Mouse (Mus musculus) CD4-positive, CD25-positive, alpha-beta regulatory T cell, adult 2 months (primary cell): ENCODE results near the gene 1600012H06Rik.
"Not testable (repeated sequence)": the region's sequence is repeated elsewhere in the genome, so short reads cannot be mapped to it uniquely, and the experiment has no call there.

Experiments used
- DNase-seq: peaks from one replicate; pipeline ENCODE4 v3.0.0-alpha.2; 2012; ENCODE audit warnings: low read depth, low spot score

1600012H06Rik gene

GRCm38 (mm10) chr17:14943729-14944059, 710 bp downstream of the 1600012H06Rik start:
- DNase-seq: peak; percentile 23

GRCm38 (mm10) chr17:14944551-14944950, 1.6 kb downstream of the 1600012H06Rik start:
- no peak for DNase-seq

DNA sequence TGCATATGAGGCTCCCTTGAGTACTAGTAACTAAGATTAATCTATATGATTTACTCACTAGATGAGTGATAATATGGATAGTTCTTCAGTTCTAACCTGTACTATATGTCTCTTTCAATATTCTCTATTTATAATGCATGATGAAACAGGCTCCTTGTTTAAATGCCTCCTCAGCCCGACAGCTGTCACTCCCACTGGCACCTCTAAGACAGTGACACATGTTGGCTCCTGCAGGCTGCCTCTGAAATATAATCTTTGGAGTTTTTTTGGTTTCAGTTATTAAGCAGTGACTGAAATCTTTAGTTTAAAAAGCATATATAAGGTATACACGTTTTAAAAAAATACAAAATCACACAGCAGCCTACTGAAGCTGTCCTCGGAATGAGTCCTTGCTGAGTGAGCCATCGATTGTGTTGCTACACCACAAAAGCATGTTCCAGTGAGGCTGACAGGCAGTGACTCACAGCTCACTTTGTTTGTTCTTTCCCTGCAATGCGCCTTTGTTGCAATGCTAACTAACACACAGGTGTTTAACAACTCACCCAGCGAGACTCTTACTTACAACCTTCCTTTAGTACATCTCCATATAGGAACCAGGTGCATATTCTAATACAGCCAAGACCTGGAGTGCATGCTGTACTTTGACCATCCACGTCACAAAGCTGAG, 6.3 kb downstream of the 1600012H06Rik start:
- DNase-seq: no peak

DNA sequence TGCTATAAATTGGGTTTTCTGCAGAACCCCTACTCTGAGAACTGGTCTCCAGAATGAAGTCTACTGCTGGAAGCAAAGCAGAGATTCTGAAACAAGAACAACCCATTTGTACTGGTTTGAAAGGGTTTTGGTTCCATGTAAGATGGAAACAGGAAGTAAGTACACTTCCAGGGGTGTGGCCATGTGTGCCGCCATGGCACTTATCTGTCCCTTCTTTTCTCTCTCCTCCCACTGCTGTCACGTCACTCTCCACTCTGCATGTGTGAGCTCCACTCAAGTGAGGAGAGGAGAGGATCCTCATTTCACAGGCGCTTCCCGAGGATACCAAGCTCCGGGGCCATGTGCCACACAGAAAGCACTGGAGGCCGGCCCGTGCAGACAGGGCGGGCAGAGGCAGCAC, 10.5 kb downstream of the 1600012H06Rik start:
- no peak for DNase-seq

DNA sequence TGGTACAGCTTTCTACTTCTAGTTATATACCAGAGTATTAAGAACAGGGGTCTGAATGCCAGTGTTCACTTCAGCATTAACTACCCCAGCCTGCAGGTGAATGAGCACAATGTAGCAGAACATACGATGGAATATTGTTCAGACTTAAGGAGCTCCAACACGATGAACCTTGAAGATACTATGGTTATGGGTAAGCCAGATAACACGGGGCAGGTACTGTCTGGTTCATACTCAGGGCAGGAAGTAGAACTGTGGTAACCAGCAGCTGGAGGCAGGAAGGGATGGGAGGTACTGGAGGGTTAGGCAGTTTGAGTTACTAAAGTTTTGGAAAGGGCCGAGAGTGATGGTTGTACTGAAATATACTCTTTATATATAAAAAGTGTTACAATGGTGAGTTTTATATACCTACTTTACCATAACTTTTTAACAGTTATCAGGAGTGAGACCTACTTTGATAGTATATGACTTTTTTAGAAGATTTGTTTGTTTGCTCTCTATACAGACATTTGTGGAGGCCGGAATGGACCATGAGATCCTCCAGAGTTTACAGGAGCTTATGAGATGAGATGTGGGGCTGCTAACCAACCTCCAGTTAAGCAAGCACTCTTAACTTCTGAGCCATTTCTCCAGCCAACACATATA, 15.8 kb downstream of the 1600012H06Rik start:
- peak; percentile 24 for DNase-seq

DNA sequence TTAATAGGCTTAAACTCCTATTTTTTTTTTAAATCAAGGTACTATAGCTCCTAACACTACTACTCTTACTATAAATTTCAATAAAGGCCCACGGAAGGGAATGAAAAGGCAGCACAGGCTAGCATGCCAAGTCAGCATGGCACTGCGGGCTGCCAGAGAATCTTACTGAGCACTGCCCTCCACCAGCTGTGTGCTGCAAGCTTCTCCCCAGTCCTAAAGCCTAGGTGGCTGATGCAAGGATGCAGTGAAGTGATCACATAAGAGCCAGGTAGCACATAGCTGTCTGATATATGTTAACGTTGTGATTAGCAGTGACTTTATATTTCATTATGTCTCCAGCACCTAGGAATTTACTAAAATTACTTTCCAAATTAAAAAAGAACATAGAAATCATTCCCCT, 17.0 kb downstream of the 1600012H06Rik start:
- no peak for DNase-seq

- peak; percentile 35 for DNase-seq
Measured at GRCm38 (mm10) chr17:14960520-14960919, 17.5 kb downstream of the 1600012H06Rik start.

DNA sequence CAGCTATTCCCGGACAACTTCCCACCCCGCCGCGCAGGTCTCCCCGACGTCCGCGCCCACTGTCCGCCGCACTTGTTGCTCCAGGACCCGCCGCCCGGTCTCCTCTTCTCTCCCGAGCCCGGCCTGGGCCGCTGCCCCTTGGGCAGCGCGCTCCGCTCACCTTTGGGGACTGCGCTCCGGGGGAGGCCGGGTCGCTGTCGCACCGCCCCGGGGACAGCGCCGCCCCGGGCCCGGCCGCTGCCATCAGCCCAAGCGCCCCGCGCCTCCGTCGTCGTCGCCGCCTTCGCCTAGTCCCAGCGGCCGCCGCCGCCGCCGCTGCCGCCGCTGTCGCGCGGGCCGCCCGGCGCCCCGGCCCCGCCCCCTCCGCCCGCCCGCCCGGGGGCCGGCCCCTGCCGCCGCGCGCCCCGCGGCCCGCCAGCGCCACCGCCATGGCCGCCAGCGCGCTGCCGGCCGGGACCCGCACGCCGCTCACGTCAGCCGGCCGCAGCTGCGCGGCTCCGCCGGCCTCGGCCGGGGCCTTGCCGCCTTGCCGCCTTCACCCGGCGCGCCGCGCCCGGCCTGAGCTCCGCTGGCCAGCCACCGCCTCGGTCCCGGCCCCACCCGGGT, 18.1 kb downstream of the 1600012H06Rik start, which contains the start of gene Phf10:
Gene Phf10 (minus strand): TSS at position 323 of the 606 bp plus-strand sequence.
- DNase-seq: peak; percentile 66

GRCm38 (mm10) chr17:14961557-14962154, 18.7 kb downstream of the 1600012H06Rik start:
- not testable (repeated sequence) for DNase-seq

DNA sequence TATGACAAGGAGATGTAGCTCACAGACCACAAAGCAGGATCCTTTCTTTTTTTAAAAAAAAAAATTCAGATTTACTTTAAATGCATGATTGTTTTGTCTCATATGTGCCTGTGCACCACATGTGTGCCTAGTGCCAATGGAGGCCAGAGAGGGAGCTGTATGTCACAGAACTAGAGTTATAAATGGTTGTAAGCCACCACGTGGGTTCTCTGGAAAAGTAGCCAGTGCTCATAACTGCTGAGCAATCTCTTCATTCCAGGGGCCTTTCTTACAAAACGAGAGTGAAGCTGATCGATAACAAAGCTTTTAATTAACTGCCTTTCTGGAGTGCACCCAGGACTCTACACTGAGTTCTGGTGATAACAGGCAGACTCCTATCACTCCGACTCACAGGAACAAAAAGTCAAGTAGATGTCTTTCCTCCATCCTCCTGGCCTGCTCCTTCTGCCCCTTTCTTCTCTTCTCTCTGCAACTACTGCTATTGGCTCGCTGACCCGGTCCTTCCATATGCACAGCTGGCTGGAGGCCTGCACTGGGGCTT, 25.5 kb downstream of the 1600012H06Rik start:
- not testable (repeated sequence) for DNase-seq

GRCm38 (mm10) chr17:14977718-14978361, 34.9 kb downstream of the 1600012H06Rik start:
- not testable (repeated sequence) for DNase-seq

- not testable (repeated sequence) for DNase-seq
Measured at GRCm38 (mm10) chr17:14978362-14979038, 35.5 kb downstream of the 1600012H06Rik start, which contains the start of the genes 9030025P20Rik and Gm3417. 9030025P20Rik (plus strand) TSS chr17:14978468. Gm3417 (minus strand) TSS chr17:14978790.

GRCm38 (mm10) chr17:14990116-14990702, 47.2 kb downstream of the 1600012H06Rik start:
- not testable (repeated sequence) for DNase-seq

GRCm38 (mm10) chr17:14992522-14993138, 49.6 kb downstream of the 1600012H06Rik start:
- DNase-seq: not testable (repeated sequence)

DNA sequence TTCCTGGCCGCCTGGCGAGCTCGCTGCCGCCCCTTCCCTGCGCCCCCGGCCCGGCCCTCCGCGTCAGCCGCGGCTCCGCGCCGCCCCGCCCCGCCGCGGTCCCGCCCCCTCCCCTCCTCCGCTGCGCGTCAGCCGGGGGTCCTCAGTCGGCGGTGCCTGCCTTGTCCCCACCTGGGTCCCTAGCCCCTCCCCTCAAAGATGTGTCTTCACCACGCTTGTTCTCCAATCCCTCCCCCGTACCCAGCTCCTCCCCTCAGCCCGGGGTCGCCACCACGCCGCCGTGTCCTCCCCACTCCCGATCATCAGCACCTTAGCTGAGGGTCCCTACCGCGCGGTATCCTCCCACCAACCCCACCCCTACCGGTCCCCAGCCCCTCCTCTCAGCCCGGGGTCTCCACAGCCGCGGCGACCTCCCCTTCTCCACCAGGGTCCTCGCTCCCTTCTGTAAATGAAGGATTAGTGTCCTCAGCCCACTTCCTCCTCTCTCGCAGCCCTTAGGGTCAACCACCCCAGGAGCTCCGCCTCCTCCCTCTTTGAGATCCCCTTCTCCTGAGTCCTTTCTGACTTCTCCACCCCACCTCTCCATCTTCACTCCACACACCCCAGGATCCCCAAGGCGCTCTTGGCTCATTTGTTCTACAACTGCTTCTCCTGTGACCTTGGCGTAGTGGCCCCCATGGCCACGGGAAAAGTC, 50.3 kb downstream of the 1600012H06Rik start:
- DNase-seq: not testable (repeated sequence)

- not testable (repeated sequence) for DNase-seq
Measured at GRCm38 (mm10) chr17:14994140-14994539, 51.2 kb downstream of the 1600012H06Rik start.

- not testable (repeated sequence) for DNase-seq
Measured at GRCm38 (mm10) chr17:15000047-15000446, 57.1 kb downstream of the 1600012H06Rik start.

DNA sequence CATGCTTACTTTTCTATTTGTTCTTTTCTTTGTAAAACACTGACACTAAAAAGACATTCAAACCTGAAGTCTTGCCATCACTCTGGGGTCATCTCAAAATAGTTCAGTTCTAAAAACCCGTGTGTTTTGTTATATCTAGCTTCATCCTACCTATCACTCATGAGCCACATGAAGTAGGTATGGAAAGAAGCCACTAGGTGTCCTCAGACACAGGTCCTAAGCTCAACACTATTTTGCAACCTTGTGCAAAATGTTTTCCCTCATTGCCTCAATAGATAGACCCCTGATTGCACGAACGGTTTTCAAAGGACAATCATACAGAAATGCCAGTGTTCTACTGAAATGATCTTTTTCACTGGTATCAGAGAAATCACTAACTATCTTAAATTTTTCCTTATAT, 66.1 kb downstream of the 1600012H06Rik start:
- DNase-seq: not testable (repeated sequence)
